Mouse (Mus musculus): ENCODE measurements at regions not wholly inside any gene's neighbourhood (a gene's known extent, or its start where the extent isn't known, plus 50 kb on each side); places are given as distances from the start of the nearest gene placed in this dataset.

- TF ChIP-seq CTCF (IDR thresholded peaks at IDR 0.05; ENCODE audit: extremely low read depth, insufficient read depth, low read length): no peak
- no peak for TF ChIP-seq POLR2A (IDR thresholded peaks at IDR 0.05; ENCODE audit: extremely low read depth, insufficient read depth, low read length)
Measured at GRCm38 (mm10) chr9:78917336-78917735, 302.0 kb downstream of the Cd109 start.

Measured in cortical plate, adult 2 months (tissue).